Mouse (Mus musculus) lung, adult 18-20 months (tissue): ENCODE data around the gene Slc34a3.
A peak's percentile ranks its signal among the peaks of the same experiment; 100 is the strongest.
"Not testable (repeated sequence)": the region's sequence is repeated elsewhere in the genome, so short reads cannot be mapped to it uniquely, and the experiment has no call there.

Experiments
- DNase-seq, 2 experiments: peaks; one replicate each; pipeline ENCODE4 v3.0.0; 2022; ENCODE audit warnings: mixed read lengths in 2 of 2

The Slc34a3 gene

DNA sequence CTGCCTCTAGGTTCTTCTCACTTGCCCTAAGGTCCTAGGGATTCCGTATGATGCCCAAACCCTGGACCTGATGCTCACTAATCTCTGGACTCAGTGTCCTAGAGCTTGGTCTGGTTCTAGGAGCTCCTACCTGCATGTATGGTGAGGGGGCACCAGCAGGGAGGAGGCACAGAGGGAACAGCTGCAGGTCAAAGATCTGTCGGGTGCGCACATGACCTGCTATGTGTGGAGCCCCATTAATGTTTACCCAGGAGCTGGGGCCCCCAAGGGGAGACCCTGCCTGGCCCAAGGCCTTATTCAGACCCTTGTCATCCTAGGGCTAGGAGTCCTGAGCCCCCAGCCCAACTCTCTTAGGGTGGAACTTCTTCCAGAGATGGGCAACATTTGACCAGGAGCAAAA, at the start of gene Slc34a3:
TSS of gene Slc34a3 (minus strand) at position 315 of the 400 bp plus-strand sequence.
- DNase-seq: no peak

DNA sequence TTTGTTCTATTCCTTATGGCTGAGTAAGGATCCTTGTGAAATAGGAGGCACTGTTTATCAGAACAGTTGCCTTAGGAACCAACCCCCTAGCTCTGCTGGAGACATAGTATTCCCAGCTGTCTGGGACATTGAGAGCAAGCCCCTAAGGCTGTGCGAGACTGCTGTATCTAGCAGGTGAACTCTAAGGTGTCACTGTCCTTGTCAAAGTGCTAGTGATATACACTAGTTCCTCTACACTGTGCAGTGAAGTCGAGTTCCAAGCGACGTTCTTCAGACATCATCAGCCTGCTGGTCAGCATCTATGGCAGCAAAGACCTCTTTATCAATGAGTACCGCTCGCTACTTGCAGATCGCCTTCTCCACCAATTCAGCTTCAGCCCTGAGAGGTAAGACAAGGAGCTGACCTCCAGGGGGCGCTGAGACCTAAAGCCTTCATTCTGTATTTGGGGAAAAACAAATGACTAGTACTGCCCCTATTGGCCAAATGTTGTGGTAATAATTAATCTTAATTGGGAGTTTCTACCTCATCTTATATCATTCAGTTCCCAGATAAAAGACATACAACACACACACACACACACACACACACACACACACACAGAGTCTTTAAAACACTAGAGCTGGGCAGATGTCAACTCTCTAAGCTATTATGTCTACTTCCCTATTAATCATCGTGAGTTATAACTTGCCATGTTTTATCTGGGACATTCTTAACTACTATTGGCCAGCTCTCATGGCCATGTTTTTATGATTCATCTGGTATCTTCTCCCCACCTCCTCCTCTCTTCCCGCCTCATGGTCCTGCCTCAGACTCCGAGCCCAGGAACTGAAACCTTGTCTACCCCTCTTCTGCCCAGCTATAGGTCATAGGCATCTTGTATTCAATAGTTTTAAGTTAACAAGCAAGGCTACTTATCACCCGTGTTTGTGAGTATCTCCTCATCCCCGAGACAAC, 45.0 kb upstream of the Slc34a3 start:
- DNase-seq: peak; percentile 79 to 84

DNA sequence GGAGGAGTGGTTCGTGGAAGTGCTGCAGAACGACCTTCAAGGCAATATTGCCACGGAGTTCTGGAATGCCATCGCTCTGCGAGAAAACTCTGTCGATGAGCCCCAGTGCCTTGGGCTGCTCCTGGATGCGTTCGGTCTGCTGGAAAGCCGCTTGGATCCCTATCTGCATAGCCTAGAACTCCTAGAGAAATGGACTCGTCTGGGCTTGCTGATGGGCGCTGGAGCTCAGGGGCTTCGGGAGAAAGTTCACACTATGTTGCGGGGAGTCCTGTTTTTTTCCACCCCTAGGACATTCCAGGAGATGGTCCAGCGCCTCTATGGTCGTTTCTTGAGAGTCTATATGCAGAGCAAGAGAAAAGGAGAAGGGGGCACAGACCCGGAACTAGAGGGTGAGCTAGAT, 38.8 kb upstream of the Slc34a3 start:
- DNase-seq: no peak

DNA sequence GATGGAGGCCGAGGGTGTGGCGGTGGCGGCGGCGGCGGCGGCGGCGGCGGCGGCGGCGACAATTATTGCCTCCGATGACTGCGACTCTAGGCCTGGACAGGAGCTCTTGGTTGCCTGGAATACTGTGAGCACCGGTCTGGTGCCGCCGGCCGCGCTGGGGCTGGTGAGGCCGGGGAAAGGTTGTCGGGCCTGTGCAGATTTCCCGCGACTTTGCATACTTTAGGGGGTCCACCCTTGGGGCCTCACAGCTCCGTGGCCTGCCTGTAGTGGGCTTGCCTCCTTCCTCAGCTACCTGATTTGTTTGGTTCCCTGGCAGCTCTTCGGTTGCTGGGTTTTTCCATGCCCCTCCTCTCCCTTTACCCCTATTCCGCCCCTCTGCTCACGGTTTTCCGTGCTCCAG, 38.4 kb upstream of the Slc34a3 start:
- DNase-seq: no peak

DNA sequence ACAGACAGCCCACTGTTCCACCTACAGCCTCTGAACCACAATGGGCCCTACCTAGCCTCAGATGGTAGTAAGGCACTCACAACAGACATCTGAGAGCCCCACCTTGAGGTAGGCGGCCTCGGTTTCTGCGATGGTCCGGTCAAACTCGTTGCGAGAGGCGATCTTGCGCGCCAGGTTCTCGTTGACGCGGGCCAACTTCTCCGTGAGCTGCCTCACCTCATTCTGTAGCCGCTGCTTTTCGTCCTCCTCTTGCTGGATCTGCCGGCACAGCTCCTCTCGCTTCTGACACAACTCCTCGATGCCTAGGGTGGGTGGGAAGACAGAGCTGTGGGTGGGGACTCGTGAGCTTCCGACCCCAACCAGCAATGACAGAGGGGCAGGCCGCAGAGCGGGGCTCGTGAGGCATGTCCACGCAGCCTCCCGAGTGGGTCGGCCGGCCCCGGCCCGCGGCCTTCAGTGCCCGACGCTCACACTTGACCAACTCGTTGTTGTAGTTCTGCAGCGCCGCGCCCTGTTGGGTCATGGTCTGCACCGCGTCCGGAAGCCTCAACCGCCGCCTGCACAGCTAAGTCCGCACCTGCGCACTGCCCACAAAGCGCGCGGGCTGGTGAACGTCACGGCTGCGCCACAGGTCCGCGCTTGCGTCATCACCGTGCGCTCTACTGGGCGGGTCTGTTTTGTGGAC, 37.8 kb upstream of the Slc34a3 start, which contains the start of the genes Ssna1 and Anapc2:
TSS of gene Ssna1 (minus strand) at position 612 of the 685 bp plus-strand sequence.
TSS of gene Anapc2 (plus strand) at position 652 of the 685 bp plus-strand sequence.
- peak; percentile 97 to 98 for DNase-seq

DNA sequence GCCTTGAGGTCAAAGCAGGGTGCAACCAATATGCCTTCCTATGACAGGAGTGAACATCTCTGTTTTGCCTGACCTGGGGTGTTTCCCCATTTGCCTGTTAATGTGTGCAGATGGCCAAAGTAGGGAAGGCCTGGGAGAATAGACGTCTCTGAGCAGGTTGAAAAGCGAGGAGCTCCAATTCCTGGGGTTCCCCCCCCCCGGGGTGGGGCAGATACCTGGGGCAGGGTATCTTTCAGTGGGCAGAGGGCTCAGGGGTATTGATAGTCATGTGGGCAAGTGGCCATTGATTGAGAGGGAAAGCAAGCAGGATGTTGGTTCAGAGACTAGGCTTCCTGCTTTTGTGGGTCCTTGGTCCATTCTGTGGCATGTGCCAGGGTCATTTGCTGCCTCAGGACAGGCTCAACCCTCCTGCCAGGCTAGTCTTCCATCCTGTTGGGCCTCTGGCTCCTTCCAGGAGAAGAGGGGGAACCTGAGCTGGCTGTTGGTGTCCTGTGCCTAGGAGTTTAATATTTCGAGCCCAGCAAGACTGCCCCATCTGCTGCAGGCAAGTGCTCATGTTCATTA, 33.7 kb upstream of the Slc34a3 start:
- no peak for DNase-seq

DNA sequence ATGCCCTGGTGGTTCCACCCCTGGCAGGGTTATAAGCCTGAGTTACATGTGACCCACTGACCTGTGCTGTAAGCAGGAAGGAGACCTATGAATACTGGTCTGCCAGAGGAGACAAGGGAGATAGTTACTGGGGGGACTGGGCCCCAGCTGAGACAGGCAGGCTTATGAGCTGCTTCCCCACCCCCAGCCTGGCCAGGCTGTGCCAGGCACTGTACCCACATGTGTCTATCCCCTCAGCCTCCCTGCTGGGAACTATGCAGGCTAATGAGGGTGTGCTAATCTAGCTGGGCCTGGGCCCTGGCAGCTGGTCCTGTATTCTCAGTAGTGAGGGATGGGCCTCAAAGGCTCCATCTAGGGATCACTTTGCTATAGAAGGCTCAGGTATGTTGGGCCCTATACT, 33.1 kb upstream of the Slc34a3 start:
- no peak for DNase-seq

DNA sequence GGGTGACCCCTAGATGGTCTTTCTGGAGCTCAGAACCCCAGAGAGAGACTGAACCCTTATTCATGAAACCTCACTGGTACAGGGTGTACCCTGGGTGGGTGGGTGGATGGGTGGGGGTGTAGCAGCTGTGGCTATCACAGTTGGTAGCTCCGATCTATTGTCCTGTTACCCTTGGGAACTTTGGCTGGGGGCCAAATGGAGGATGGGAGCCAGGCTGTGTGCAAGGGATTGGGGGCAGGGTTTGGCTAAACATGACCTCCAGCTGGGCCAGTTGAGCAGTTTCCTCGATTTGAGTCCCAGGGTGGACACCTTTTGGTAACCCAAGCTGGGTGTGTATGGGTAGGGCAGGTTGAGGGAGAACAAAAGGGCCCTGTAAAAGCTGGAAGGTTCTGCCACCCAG, 32.6 kb upstream of the Slc34a3 start:
- DNase-seq: peak in 1 of 2 experiments; percentile 71

DNA sequence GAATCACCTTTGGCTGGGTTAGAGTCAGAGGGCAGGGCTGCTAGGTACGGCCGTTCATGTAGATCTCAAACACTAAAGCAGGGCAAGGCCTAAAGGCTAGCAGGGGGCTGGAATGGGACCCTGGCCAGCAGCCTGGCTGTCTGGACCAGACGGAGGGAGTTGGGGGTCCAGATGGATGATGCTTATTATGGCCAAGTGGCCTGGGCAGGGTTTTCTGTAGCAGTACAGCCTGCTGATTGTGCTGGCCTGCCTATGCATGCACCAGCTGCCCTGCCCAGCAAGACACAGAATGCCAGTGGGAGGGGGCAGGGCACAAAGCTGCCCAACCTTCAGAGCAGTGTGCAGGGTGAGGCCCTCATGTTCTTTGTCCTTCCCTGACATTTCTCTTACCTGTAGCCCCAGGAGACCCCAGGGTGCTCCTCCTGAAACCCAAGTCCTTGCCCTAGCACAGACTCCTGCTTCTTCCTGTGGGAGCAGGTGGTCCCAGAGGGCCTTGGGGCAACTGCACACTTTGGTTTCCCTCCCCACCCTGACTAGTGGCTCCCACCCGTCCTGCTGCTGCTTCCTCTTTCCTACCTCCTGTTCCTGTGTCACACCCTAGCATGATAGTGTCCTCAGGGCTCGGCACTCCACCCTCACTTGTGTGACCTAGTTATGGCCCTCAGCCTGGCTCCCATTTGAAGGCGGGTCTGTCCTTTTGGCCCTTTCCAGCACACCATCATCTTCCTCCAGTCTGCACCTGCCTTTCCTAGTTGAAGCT, 31.9 kb upstream of the Slc34a3 start:
- DNase-seq: peak; percentile 45 to 50

DNA sequence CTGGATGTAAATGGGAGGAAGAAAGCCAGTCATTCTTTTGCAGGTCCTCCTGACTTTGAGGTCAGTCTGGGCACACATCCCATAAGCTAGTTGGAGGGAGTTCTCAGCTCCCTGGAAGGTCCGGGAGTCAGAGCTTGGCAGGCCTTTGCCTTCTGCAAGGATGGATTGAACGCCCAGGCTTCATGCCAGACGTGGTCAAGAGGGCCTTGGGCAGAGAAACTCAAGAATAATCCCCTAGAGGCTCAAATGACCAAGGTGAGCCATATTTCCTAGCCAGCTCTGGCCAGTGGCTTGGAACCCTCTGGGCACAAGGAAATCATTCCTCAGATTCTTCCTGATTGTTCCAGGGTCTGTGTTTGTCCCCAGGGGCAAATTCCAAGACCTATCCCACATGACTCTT, 30.7 kb upstream of the Slc34a3 start:
- no peak for DNase-seq

DNA sequence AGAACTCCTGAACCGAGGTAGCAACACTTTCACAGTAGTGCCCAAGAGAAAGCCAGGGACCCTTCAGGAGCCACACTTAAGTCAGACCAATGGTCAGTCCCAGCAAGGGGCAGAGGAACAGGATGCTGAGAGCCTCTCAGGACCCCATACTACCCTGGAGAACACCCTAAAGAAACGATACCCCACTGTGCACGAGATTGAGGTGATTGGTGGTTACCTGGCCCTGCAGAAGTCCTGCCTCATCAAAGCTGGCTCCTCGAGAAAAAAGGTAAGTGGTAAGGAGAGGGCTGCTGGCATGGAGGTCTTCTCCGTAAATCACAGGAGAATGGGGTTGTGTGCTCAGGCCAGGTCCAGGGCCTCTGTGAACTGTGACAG, 30.1 kb upstream of the Slc34a3 start:
- no peak for DNase-seq

DNA sequence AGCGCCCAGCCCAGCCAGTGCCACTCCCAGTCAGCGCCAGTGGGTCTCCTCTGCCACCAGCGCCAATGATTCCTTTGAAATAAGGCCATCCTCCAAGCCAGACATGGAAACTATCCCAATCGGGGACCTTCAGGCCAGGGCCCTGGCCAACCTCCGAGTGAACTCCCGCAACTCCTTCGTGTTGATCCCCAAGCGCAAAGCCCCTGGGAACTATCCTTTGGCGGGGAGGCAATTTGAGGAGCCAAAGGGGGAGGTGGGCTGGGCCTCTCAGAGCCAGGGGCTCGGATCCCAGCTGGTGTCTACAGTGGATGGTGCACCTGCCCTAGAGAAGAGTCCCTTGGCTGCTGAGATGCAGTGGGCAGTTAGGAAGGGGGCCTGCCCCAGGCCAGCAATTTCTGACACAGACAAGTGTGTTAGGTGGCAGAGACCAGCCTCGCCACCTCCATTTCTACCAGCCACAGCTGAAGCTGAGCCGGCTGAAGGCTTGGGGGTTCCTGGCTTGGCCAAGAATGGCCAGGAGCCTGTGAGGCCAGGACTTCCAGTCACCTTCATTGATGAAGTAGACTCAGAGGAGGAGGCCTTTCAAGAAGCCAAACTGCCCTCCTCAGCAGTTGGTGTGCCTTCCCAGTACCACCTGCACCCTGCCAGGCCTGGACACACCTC, 29.6 kb upstream of the Slc34a3 start:
- DNase-seq: no peak

DNA sequence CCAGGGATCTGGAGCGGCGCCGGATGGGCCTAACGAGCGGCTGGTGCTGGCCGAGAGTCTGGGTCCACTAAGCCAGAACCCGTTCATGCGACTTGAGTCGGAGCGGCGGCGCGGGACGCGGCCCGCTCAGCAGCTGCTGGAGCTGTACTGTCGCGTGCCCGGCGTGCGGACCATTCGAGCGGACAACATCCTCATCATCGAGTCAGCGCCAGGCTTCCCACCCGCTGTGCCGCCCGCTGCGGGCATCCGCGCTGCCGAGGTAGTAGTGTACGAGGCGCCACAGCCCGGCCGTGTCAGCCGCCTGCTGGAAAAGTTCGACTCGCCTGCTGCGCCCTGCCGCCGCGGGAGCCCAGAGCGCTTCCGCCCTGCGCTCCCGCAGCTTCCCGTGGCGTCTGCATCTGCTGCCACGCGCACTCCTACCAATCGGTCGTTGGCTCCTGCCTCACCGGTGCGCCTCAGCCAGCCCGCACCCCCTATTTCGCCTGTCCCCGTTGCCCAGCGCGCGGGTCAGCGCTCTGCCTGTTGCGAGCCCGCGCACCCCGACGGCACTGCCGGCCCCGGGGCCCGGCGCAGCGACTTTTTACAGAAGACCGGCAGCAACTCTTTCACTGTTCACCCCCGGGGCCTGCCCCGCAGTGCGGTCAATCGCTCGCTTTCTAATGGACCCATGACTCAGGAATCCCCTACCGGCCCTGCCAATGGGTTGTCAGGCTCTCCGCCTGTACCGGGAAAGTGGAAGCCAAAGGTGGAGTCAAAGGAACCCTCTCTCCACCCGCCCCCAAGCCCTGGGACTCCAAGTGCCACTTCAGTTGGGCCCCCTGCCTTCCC, 28.8 kb upstream of the Slc34a3 start:
- DNase-seq: peak in 1 of 2 experiments; percentile 33

DNA sequence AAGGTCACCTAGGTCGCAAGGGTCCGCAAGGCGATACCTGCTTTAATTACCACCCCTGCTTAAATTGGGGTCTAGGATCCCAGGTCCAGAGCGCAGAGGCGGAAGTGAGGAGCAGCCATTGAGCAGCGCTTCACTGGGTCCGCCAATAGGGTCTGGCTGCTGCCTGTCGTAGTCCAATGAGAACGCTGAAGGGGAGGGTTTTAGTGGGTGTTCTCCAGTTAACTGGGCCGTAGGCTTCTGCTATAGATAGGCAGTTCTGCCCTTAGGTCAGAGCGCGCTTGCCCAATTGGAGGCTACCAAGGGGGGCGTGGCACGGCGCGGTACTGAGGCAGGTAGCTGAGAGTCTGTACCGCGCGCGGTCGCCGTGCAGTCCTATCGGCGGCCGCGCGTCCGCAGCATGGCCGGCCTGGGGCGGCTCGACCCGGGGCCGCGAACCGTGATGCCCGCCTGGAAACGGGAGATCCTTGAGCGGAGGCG, 28.2 kb upstream of the Slc34a3 start, which contains the start of gene Tprn:
TSS of gene Tprn (plus strand) at position 328 of the 477 bp plus-strand sequence.
- peak; percentile 96 to 98 for DNase-seq

DNA sequence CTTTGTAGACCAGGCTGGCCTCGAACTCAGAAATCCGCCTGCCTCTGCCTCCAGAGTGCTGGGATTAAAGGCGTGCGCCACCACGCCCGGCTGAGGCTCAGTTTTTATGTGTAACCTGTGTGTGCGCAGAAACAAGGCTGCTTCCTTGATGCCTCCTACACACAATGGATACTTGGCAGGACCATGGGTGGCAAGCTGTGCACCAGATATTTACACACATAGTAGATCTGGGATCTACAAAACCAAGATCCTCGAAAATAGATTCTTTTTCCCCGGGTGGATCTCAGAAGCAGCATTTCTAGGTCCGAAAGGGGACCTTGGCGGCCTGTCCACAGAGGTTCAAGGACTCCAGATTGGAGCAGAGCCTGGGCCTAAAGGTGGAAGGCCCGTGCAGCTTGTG, 27.7 kb upstream of the Slc34a3 start:
- no peak for DNase-seq

DNA sequence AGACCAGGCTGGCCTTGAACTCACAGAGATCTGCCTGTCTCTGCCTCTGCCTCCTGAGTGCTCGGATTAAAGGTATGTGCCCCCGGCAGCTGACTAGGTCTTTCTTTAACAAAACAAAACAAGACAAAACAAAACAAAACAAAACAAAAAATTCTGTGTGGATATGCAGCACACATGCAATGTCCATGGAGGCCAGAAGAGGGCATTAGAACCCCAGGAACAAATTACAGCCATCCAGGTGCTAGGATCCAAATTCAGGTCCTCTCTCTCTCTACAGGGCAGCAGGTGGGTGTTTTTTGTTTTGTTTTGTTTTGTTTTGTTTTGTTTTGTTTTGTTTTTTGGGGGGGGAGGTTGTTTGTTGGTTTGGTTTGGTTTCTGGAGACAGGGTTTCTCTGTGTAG, 24.7 kb upstream of the Slc34a3 start:
- DNase-seq: no peak

DNA sequence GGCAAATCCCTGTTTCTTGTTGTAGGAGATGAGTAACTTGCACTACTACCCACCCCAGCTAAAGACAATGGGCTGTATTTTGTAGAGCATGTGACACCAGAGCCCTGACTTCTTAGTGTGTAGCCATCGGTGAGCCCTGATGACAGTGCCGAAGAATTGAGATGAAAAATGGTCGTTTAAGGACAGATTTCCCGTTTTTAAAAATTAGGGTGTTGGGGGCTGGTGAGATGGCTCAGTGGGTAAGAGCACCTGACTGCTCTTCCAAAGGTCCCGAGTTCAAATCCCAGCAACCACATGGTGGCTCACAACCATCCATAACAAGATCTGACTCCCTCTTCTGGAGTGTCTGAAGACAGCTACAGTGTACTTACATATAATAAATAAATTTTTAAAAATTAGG, 23.1 kb upstream of the Slc34a3 start:
- DNase-seq: not testable (repeated sequence)

DNA sequence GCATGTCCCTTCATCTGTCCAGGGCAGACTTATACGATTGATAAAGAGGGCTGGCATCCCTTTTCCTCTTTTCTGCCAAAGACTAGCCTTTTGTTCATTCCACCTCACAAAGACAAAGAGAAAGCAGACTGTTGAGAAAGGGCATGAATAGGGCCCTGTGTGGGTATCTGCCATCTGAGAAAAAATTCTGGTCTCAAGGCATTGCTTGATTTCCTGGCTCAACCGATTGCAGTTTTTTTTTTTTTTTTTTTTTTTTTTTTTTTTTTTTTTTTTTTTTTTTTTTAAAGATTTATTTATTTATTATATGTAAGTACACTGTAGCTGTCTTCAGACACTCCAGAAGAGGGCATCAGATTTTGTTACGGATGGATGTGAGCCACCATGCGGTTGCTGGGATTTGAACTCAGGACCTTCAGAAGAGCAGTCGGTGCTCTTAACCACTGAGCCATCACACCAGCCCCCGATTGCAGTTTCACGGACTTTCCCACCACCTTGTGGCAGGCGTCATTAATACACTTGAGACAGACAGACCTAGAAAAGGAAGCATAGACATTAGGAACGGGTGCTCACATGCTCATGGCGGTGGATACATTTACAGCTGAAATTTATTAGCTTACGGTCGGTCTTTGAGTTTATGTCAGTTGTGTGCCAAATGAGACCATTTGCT, 22.4 kb upstream of the Slc34a3 start:
- DNase-seq: peak; percentile 37 to 47

DNA sequence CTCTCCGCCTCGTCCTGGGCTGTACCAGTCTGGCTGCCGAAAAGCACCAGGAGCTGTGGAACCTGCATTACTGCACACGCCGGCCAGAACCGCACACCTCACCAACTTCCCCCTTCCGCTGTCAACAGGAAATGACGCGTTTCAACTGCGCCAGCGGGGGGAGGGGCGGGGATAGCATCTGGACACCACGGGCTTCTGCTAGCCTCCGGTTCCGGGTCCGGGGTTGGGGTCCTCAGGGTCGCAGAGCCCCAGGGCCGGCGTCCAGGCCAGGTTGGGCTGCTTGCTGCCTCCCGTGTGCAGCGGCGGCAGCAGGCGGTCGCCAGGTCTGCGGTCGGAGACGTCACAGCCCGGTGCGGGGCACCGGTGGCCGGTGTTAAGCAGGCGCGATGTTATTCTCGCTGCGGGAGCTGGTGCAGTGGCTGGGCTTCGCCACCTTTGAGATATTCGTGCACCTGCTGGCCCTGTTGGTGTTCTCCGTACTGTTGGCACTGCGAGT, 21.2 kb upstream of the Slc34a3 start, which contains the start of gene Tmem203:
TSS of gene Tmem203 (plus strand) at position 156 of the 496 bp plus-strand sequence.
- peak; percentile 84 to 88 for DNase-seq

DNA sequence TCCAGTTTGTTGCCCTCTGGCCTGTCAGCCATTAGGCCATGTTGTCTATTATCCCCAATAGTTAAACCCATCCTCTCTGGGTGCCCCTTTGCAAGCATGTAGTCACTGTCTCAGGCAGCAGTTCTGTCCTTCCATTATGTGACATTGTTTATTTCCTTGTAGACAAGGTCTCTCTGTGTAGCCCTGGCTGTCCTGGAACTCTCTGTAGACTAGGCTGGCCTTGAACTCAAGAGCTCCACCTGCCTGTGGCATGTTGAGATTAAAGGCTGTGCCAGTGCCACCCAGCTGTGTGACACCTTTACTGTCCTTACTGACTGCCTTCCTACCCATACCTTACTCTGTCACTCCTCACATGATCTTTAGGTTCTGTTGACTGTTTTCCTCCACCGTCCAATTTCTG, 18.2 kb upstream of the Slc34a3 start:
- DNase-seq: peak in 1 of 2 experiments; percentile 27
